Mouse (Mus musculus): ENCODE measurements at regions not wholly inside any gene's neighbourhood (a gene's known extent, or its start where the extent isn't known, plus 50 kb on each side); places are given as distances from the start of the nearest gene placed in this dataset.

- H3K27ac ChIP-seq (ENCODE audit: low read length): no peak overlapping the region
- no peaks in the 10 kb centered on the region for H3K4me1 ChIP-seq (ENCODE audit: insufficient read depth, low read length)
- 83% methylated on average over 2 of the region's 2 CpGs for WGBS
- H3K4me2 ChIP-seq (replicated peaks; ENCODE audit: low read depth, low read length): no peak overlapping the region
- H3K27me3 ChIP-seq (ENCODE audit: insufficient read depth, low read length): no peaks in the 10 kb centered on the region
- no peaks in the 10 kb centered on the region for H3K9me3 ChIP-seq (ENCODE audit: low read length)
- no peaks in the 10 kb centered on the region for H3K36me3 ChIP-seq (ENCODE audit: insufficient read depth, low read length)
- no peak for ATAC-seq (ENCODE audit: low FRiP score, low TSS enrichment)
- no peak overlapping the region for H3K4me3 ChIP-seq (ENCODE audit: low read length)
- no peak overlapping the region for H3K9ac ChIP-seq (replicated peaks; ENCODE audit: low read length)
Observed at GRCm38 (mm10) chr13:34505861-34506260, 147.4 kb downstream of the Pxdc1 start.

GRCm38 (mm10) chr13:34504879-34505278 is 148.4 kb downstream of the Pxdc1 start:
- no peaks in the 10 kb centered on the region for H3K9me3 ChIP-seq (ENCODE audit: low read length)
- H3K9ac ChIP-seq (replicated peaks; ENCODE audit: low read length): no peak overlapping the region
- H3K27ac ChIP-seq (ENCODE audit: low read length): no peak overlapping the region
- no peaks in the 10 kb centered on the region for H3K4me1 ChIP-seq (ENCODE audit: insufficient read depth, low read length)
- no peak overlapping the region for H3K4me3 ChIP-seq (ENCODE audit: low read length)
- no peaks in the 10 kb centered on the region for H3K36me3 ChIP-seq (ENCODE audit: insufficient read depth, low read length)
- no peak for ATAC-seq (ENCODE audit: low FRiP score, low TSS enrichment)
- no peaks in the 10 kb centered on the region for H3K27me3 ChIP-seq (ENCODE audit: insufficient read depth, low read length)
- WGBS: 85% methylated on average over 3 of the region's 3 CpGs
- no peak overlapping the region for H3K4me2 ChIP-seq (replicated peaks; ENCODE audit: low read depth, low read length)

GRCm38 (mm10) chr13:34498910-34499309 is 153.9 kb upstream of the Slc22a23 start:
- WGBS: 97% methylated on average over 2 of the region's 2 CpGs
- Histone ChIP-seq H3K27ac (ENCODE audit: low read length) (no peak overlapping the region), H3K36me3 (ENCODE audit: insufficient read depth, low read length) (no peaks in the 10 kb centered on the region), H3K4me1 (ENCODE audit: insufficient read depth, low read length) (no peaks in the 10 kb centered on the region), H3K27me3 (ENCODE audit: insufficient read depth, low read length) (no peaks in the 10 kb centered on the region), H3K9me3 (ENCODE audit: low read length) (no peaks in the 10 kb centered on the region), H3K4me3 (ENCODE audit: low read length) (no peak overlapping the region), H3K9ac (replicated peaks; ENCODE audit: low read length) (no peak overlapping the region), H3K4me2 (replicated peaks; ENCODE audit: low read depth, low read length) (no peak overlapping the region)
- no peak for ATAC-seq (ENCODE audit: low FRiP score, low TSS enrichment)

- WGBS: 87% methylated on average over 3 of the region's 3 CpGs
- Histone ChIP-seq H3K4me2 (replicated peaks; ENCODE audit: low read depth, low read length) (no peak overlapping the region), H3K27ac (ENCODE audit: low read length) (no peak overlapping the region), H3K36me3 (ENCODE audit: insufficient read depth, low read length) (no peaks in the 10 kb centered on the region), H3K9ac (replicated peaks; ENCODE audit: low read length) (no peak overlapping the region), H3K9me3 (ENCODE audit: low read length) (no peaks in the 10 kb centered on the region), H3K4me3 (ENCODE audit: low read length) (no peak overlapping the region), H3K27me3 (ENCODE audit: insufficient read depth, low read length) (no peaks in the 10 kb centered on the region), H3K4me1 (ENCODE audit: insufficient read depth, low read length) (no peaks in the 10 kb centered on the region)
- ATAC-seq (ENCODE audit: low FRiP score, low TSS enrichment): no peak
Observed at GRCm38 (mm10) chr13:34497667-34498066, 152.7 kb upstream of the Slc22a23 start.

GRCm38 (mm10) chr13:34484831-34485230 is 139.8 kb upstream of the Slc22a23 start:
- ATAC-seq (ENCODE audit: low FRiP score, low TSS enrichment): no peak
- H3K36me3 ChIP-seq (ENCODE audit: insufficient read depth, low read length): no peaks in the 10 kb centered on the region
- no peaks in the 10 kb centered on the region for H3K9me3 ChIP-seq (ENCODE audit: low read length)
- no peak overlapping the region for H3K27ac ChIP-seq (ENCODE audit: low read length)
- no peaks in the 10 kb centered on the region for H3K4me1 ChIP-seq (ENCODE audit: insufficient read depth, low read length)
- H3K27me3 ChIP-seq (ENCODE audit: insufficient read depth, low read length): no peaks in the 10 kb centered on the region
- WGBS: 87% methylated on average over 1 of the region's 1 CpGs
- H3K4me3 ChIP-seq (ENCODE audit: low read length): no peak overlapping the region
- no peak overlapping the region for H3K9ac ChIP-seq (replicated peaks; ENCODE audit: low read length)
- H3K4me2 ChIP-seq (replicated peaks; ENCODE audit: low read depth, low read length): no peak overlapping the region

- no peak for ATAC-seq (ENCODE audit: low FRiP score, low TSS enrichment)
Observed at GRCm38 (mm10) chr13:34481461-34481860, 136.5 kb upstream of the Slc22a23 start.

GRCm38 (mm10) chr13:34470410-34470809 is 125.4 kb upstream of the Slc22a23 start:
- H3K4me2 ChIP-seq (replicated peaks; ENCODE audit: low read depth, low read length): no peak overlapping the region
- no peak for ATAC-seq (ENCODE audit: low FRiP score, low TSS enrichment)
- WGBS: 82% methylated on average over 1 of the region's 1 CpGs
- H3K4me3 ChIP-seq (ENCODE audit: low read length): no peak overlapping the region
- no peaks in the 10 kb centered on the region for H3K4me1 ChIP-seq (ENCODE audit: insufficient read depth, low read length)
- no peak overlapping the region for H3K27ac ChIP-seq (ENCODE audit: low read length)
- no peaks in the 10 kb centered on the region for H3K36me3 ChIP-seq (ENCODE audit: insufficient read depth, low read length)
- H3K27me3 ChIP-seq (ENCODE audit: insufficient read depth, low read length): no peaks in the 10 kb centered on the region
- H3K9ac ChIP-seq (replicated peaks; ENCODE audit: low read length): no peak overlapping the region
- H3K9me3 ChIP-seq (ENCODE audit: low read length): no peaks in the 10 kb centered on the region

More at GRCm38 (mm10) chr13:34481461-34481860, 136.5 kb upstream of the Slc22a23 start:
- no peak overlapping the region for H3K4me3 ChIP-seq (ENCODE audit: low read length)
- H3K4me2 ChIP-seq (replicated peaks; ENCODE audit: low read depth, low read length): no peak overlapping the region
- H3K36me3 ChIP-seq (ENCODE audit: insufficient read depth, low read length): no peaks in the 10 kb centered on the region
- no peak overlapping the region for H3K9ac ChIP-seq (replicated peaks; ENCODE audit: low read length)
- H3K27me3 ChIP-seq (ENCODE audit: insufficient read depth, low read length): no peaks in the 10 kb centered on the region
- H3K27ac ChIP-seq (ENCODE audit: low read length): no peak overlapping the region
- H3K4me1 ChIP-seq (ENCODE audit: insufficient read depth, low read length): no peaks in the 10 kb centered on the region
- no peaks in the 10 kb centered on the region for H3K9me3 ChIP-seq (ENCODE audit: low read length)
- 82% methylated on average over 10 of the region's 10 CpGs for WGBS

- Histone ChIP-seq H3K4me1 (ENCODE audit: insufficient read depth, low read length) (no peaks in the 10 kb centered on the region), H3K36me3 (ENCODE audit: insufficient read depth, low read length) (no peaks in the 10 kb centered on the region), H3K9me3 (ENCODE audit: low read length) (no peaks in the 10 kb centered on the region), H3K9ac (replicated peaks; ENCODE audit: low read length) (no peak overlapping the region), H3K4me3 (ENCODE audit: low read length) (no peak overlapping the region), H3K27me3 (ENCODE audit: insufficient read depth, low read length) (no peaks in the 10 kb centered on the region), H3K4me2 (replicated peaks; ENCODE audit: low read depth, low read length) (no peak overlapping the region), H3K27ac (ENCODE audit: low read length) (no peak overlapping the region)
- WGBS: 87% methylated on average over 5 of the region's 5 CpGs
- no peak for ATAC-seq (ENCODE audit: low FRiP score, low TSS enrichment)
Observed at GRCm38 (mm10) chr13:34469568-34469967, 124.6 kb upstream of the Slc22a23 start.

GRCm38 (mm10) chr13:34468132-34468748 is 123.3 kb upstream of the Slc22a23 start:
- ATAC-seq (ENCODE audit: low FRiP score, low TSS enrichment): no peak
- peaks cover 2% of the 10 kb centered on the region for H3K4me1 ChIP-seq (ENCODE audit: insufficient read depth, low read length)

GRCm38 (mm10) chr13:34465862-34466430 is 121.0 kb upstream of the Slc22a23 start:
- Histone ChIP-seq H3K9ac (replicated peaks; ENCODE audit: low read length) (no peak overlapping the region), H3K9me3 (ENCODE audit: low read length) (no peaks in the 10 kb centered on the region), H3K27ac (ENCODE audit: low read length) (no peak overlapping the region), H3K4me1 (ENCODE audit: insufficient read depth, low read length) (peaks cover 10% of the 10 kb centered on the region), H3K36me3 (ENCODE audit: insufficient read depth, low read length) (no peaks in the 10 kb centered on the region), H3K4me3 (ENCODE audit: low read length) (no peak overlapping the region), H3K4me2 (replicated peaks; ENCODE audit: low read depth, low read length) (no peak overlapping the region), H3K27me3 (ENCODE audit: insufficient read depth, low read length) (no peaks in the 10 kb centered on the region)
- ATAC-seq (ENCODE audit: low FRiP score, low TSS enrichment): no peak

More at GRCm38 (mm10) chr13:34468132-34468748, 123.3 kb upstream of the Slc22a23 start:
- H3K4me2 ChIP-seq (replicated peaks; ENCODE audit: low read depth, low read length): no peak overlapping the region
- no peak overlapping the region for H3K9ac ChIP-seq (replicated peaks; ENCODE audit: low read length)
- H3K9me3 ChIP-seq (ENCODE audit: low read length): no peaks in the 10 kb centered on the region
- no peak overlapping the region for H3K4me3 ChIP-seq (ENCODE audit: low read length)
- WGBS: 61% methylated on average over 3 of the region's 3 CpGs
- no peaks in the 10 kb centered on the region for H3K36me3 ChIP-seq (ENCODE audit: insufficient read depth, low read length)
- H3K27me3 ChIP-seq (ENCODE audit: insufficient read depth, low read length): no peaks in the 10 kb centered on the region
- no peak overlapping the region for H3K27ac ChIP-seq (ENCODE audit: low read length)
